Mouse (Mus musculus) gastrocnemius, adult 2 months (tissue): ENCODE data around the gene Dynll1. TPM values are rescaled to one million over a fixed set of nuclear protein-coding genes. Genes with fewer than 3 reads are reported as not detected.

ENCODE experiments used
- DNase-seq: peaks from one replicate; pipeline ENCODE4 v3.0.0; 2022
- H3K27ac ChIP-seq: fragments of 200-600 bp; 2 replicates; pipeline ENCODE4 v1.8.1; 2022; ENCODE audit warnings: mild to moderate bottlenecking
- H3K4me3 ChIP-seq: fragments of 200-600 bp; 2 replicates; pipeline ENCODE4 v1.8.1; 2022; ENCODE audit warnings: mild to moderate bottlenecking, moderate library complexity
- CTCF ChIP-seq: fragments of 200-600 bp; IDR thresholded peaks from 2 replicates; pipeline ENCODE4 v1.8.1; 2022; ENCODE audit warnings: antibody characterized with exemption, mild to moderate bottlenecking, moderate library complexity
- intact Hi-C: fragments of 180-260 bp; cut with DNase I; formaldehyde crosslinking; loops from one replicate; pipeline ENCODE4 v1.15.1; 2025
- total RNA-seq, 2 experiments: library from RNA; stranded (reverse); gene quantifications; 2 replicates each; pipeline ENCODE4 v1.2.3; 2021

Gene Dynll1
- total RNA-seq, 2 experiments from 2014 or later: 48.4 to 115 TPM

DNA sequence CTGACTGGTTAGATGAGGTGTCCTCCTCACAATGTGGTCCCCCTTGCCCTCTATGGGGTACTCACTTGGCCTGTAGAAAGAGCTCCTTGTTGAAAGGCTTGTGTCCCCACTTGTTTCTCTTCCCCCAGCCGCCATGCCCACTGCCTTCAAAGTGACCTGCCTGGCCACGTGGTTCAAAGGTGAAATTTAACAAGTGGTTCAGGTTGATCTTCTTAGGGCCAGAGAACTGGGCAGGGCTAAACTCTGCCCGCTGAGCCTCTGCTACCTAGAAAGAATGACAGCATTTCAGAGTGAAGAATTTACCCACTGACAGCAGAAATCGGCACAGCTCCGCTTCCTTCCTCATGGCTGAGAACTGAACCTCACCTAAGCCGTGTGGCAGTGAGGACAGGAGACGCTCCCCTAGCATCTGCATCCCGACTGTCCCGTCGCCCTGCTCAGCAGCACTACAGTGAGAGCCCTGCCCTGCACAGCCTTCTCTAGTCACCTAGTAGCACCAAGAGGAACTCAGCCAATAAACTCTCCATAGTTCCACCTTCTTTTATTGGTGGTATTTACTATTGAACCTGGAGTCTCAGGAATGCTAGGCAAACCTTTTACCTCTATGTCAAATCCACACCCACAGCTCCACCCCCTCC, 43.8 kb downstream of the Dynll1 start:
- Histone ChIP-seq H3K4me3 (no peak overlapping the region), H3K27ac (no peak overlapping the region)
- no peak for TF ChIP-seq CTCF
- no peak for DNase-seq
- intact Hi-C loops: no loop called here

DNA sequence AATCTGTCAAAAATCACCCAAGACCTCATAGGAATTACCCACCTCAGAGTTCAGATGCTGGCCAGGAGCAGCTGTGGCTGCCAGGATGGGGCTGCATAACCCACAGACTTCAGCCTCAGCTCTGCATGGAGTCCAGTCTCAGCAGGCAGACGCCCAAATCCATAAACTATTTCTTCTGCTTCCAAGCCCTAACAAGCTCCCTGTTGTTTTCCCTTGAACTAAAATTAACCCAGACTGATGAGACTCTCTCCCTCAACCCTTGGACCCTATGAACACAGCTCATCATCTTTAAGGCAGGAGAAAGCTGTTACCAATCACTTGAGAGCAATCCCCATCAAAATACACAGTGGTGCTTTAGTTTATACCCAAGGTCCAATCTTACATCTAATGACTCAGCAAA, 45.3 kb downstream of the Dynll1 start:
- peak; percentile 4 for DNase-seq
- Histone ChIP-seq H3K4me3 (no peak overlapping the region), H3K27ac (no peak overlapping the region)
- no peak for TF ChIP-seq CTCF
- intact Hi-C loops: no loop called here

Other genes with a start within 250 kb of the Dynll1 start
- gene Gm10401, start 202.7 kb downstream of the Dynll1 start, total RNA-seq: not detected
- 10 to 100 TPM; 49.9 to 81.7 TPM for gene Acads, start 181.7 kb downstream of the Dynll1 start, total RNA-seq
- gene Unc119b, start 166.0 kb downstream of the Dynll1 start, total RNA-seq: 10 to 100 TPM; 11.8 to 15.7 TPM
- 100 to 1,000 TPM; 138 to 200 TPM for gene Mlec, start 142.8 kb downstream of the Dynll1 start, total RNA-seq
- gene Cabp1, start 106.6 kb downstream of the Dynll1 start, total RNA-seq: 1 to 10 TPM in 1 of 2 experiments, under 1 TPM in 1; 0.79 to 1.5 TPM
- 10 to 100 TPM; 27.8 to 51.7 TPM for gene Pop5, start 65.2 kb downstream of the Dynll1 start, total RNA-seq
- gene Rnf10, start 28.1 kb downstream of the Dynll1 start, total RNA-seq: 100 to 1,000 TPM; 269 to 274 TPM
- gene Coq5, start 21.3 kb downstream of the Dynll1 start, total RNA-seq: 100 to 1,000 TPM in 1 of 2 experiments, 10 to 100 TPM in 1; 63.8 to 112 TPM
- 10 to 100 TPM in 1 of 2 experiments, 1 to 10 TPM in 1; 9.3 to 12.1 TPM for gene Srsf9, start 26.2 kb upstream of the Dynll1 start, total RNA-seq
- 10 to 100 TPM; 22.2 to 28.0 TPM for gene Gatc, start 40.2 kb upstream of the Dynll1 start, total RNA-seq
- 10 to 100 TPM; 19.1 to 20.3 TPM for gene Triap1, start 40.2 kb upstream of the Dynll1 start, total RNA-seq
- gene Cox6a1, start 48.0 kb upstream of the Dynll1 start, total RNA-seq: 10 to 100 TPM; 38.7 to 60.9 TPM
- gene Msi1, start 128.6 kb upstream of the Dynll1 start, total RNA-seq: under 1 TPM in 1 of 2 experiments, not detected in 1; 0.61 TPM
- gene Pla2g1b, start 165.3 kb upstream of the Dynll1 start, total RNA-seq: not detected
- 10 to 100 TPM; 10.9 to 17.3 TPM for gene Sirt4, start 183.7 kb upstream of the Dynll1 start, total RNA-seq
- 10 to 100 TPM; 79.2 to 95.2 TPM for gene Pxn, start 205.7 kb upstream of the Dynll1 start, total RNA-seq